Mouse (Mus musculus) B cell, adult 2 months (primary cell): Measurements from ENCODE around the gene Gm3285.

Experiments used
- DNase-seq, 2 experiments: peaks; one replicate each; pipeline ENCODE4 v3.0.0; 2022

Gm3285 gene

DNA sequence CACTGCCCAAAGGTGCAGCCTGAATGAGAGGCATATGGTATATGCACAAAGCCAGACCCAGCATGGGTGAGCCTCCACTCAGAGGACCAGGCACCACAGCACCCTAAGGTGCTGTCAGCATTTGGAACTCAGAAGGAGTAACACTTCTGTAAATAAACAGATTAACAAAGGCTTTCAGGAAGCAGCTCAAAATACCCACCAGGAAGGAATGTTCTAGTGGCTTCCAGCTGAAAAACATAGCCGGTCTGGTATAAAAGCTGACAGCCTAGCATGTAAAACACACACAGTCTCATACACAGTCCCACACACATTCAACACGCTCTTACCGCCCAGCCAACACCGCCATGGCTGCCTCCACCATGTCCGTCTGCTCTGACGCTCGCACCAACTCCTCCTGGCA, at the start of gene Gm3285:
TSS of gene Gm3285 (plus strand) at position 301 of the 400 bp plus-strand sequence.
- DNase-seq: no peak

GRCm38 (mm10) chr10:77814382-77814781, 47.4 kb upstream of the Gm3285 start, which contains the start of gene Gm2696:
Gene Gm2696, plus strand, starts transcription at chr10:77814682.
- no peak for DNase-seq

DNA sequence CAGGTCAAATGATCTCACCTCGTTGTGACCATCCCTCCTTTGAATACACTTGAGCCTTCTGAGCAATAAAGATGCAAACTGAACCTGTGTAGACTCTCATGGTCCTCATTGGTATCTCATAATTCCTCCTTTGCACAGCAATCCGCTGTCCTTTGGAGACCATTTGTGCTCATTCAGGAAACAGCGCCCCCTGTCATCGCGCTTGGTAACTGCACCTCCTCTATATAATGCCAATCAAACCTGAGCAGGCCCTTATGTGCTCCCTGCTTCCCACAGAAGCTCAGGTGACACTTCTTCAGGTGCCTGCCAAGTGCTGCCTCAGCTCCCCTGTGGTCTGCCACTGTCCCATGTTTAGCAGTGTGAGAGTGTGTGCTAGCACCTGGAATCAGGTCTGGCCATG, 46.3 kb upstream of the Gm3285 start:
- peak; percentile 64 to 65 for DNase-seq

DNA sequence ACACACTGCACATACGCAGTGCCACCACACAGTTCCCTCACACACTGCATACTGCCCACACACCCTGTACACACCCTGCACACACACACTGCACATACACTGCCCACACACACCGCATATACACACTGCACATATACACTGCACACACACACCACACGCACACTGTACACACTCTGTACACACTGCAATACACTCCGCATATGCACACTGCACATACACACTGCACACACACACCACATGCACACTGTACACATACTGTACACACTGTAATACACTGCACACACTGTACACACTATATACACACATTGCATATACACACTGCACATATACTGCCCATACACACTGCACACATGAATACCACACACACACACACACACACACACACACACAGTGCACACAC, 43.3 kb upstream of the Gm3285 start:
- no peak for DNase-seq

DNA sequence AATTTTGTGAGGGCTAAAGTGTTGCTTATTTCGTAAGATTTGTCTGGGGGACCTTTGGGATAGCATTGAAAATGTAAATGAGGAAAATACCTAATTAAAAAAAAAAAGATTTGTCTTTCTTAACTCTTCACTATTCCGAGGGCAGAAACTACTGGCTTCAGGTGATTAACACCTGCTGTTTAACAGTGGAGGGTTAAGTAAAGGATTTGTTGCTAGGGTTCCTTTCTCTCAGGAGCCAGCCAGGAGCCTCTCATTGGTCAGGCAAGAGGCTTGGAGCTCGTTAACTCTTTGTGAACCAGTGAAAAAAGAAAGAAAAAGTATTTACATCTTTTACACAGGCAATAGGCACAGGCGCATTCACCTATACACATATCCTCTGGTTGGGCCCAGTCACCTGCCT, 42.6 kb upstream of the Gm3285 start:
- DNase-seq: no peak

- no peak for DNase-seq
These were observed 34.8 kb upstream of the Gm3285 start, which contains the start of gene Krtap10-4 for GRCm38 (mm10) chr10:77826951-77827350. Gene Krtap10-4, minus strand, starts transcription at chr10:77827095.

DNA sequence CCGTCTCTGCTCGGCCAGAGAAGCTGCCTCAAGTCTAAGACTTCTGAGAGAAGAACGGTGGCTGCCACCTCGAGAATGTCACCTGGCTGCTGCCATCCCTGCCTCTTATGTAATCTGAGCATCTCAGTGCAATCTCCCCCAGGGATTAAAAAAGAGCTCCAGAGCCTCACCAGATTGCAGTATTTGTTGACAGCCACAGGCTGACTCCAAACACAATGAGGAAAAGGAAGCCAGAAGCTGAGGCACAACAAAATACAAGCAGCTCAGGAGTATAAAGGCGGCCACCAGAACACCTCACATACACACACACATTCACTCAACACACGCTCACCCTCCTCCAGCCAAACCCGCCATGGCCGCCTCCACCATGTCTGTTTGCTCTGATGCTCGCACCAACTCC, 26.1 kb upstream of the Gm3285 start, which contains the start of gene Krtap10-10:
TSS of gene Krtap10-10 (plus strand) at position 301 of the 400 bp plus-strand sequence.
- DNase-seq: no peak

- no peak for DNase-seq
These were observed 22.8 kb upstream of the Gm3285 start for GRCm38 (mm10) chr10:77839006-77839405.

DNA sequence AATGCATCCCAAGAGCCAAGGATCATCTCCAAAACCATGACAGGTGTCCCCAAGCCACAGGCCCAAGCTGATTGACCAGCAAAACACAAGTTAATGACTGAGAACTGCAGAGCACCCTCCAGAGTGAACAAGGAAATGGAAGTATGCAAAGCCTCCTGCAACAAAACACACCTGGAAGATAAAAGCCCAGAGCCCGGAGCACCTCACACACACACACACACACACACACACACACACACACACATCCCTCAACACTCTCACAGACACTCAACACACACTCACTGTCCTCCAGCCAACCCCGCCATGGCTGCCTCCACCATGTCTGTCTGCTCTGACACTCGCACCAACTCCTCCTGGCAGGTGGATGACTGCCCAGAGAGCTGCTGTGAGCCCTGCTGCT, 15.3 kb upstream of the Gm3285 start, which contains the start of gene Gm36176:
TSS of gene Gm36176 (plus strand) at position 301 of the 400 bp plus-strand sequence.
- DNase-seq: no peak

- no peak for DNase-seq
These were observed 14.8 kb upstream of the Gm3285 start for GRCm38 (mm10) chr10:77846961-77847360.

DNA sequence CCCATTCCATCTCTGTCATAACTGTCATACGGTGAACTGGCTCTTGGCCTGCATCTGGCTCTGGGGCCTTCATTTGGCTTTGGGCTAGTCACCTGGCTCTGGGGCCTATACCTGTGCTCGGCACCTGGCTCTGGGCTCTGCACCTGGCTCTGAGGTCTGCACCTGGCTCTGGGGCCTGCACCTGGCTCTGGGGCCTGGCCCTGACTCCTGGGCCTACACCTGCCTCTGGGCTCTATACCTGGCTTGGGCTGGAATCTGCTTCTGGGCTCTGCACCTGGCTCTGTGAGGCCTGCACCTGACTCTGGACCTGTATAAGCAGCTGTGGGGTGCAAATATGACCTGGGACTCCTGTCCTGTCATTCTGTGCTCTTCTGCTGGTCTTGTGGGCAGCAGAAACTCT, 14.2 kb upstream of the Gm3285 start:
- no peak for DNase-seq

DNA sequence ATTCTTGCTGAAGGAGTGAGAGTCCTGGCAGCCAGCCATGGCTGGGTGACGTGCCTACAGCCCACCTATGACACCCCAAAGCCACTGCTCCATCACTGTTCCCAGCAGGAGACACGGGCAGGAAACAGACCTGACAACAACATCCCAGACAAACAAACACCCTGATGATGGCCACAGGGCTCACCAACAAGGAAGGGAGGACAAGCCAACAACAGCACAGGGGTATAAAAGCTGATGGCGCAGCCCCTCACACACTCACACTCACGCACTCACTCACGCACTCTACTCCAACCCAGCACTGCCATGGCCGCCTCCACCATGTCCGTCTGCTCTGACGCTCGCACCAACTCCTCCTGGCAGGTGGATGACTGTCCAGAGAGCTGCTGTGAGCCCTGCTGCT, 9.2 kb upstream of the Gm3285 start, which contains the start of gene Gm10318:
TSS of gene Gm10318 (plus strand) at position 301 of the 400 bp plus-strand sequence.
- DNase-seq: no peak

DNA sequence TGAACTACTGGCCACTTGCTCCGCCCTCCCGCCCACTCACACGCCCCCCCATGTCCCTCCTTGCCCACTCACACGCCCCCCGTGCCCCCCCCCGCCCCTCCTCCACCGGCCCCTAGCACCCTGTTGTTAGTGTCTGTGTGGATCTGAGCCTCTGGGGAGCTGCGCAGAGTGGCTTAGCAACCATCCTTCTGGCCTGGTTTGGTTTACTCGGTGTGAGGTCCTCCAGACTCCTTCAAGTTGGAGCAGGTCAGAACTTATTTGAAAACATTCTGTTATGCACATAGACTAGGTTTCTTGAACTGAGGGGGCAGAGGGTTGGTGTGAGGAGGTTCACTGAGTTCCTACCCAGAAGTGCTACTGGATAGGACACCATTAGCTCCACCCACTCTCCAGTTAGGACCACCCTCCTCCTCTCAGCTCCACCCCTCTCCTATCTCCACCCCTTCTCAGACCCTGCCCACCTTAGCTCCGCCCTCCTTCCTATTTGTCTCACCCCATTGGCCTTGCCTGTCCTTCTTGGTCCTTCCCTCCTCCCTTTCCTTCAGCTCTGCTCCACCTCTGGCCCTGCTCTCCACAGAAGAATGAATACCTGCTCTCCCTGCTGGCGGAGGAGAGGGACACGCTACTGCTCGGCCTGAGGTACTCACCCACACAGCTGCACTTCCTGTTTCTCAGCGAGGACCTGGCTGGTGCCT, 2.4 kb downstream of the Gm3285 start:
- DNase-seq: peak; percentile 81 to 83

DNA sequence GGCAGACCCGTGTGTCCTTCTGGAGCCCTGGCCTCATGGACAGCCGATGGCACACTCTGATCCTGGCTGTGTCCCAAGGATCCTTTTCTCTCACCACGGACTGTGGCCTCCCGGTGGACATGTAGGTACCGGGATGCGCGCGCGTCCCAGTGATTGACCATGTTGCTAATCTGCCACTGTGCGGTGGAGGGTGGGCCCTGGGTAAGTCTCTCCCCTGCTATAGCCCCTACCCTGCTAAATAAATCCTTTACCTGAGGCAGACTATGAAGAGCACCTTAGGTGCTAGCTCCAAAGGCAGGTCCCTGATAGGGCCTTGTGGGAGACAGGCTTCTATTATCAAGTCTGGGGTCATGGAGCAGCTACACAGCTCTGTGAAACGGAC, 3.0 kb downstream of the Gm3285 start:
- DNase-seq: no peak

DNA sequence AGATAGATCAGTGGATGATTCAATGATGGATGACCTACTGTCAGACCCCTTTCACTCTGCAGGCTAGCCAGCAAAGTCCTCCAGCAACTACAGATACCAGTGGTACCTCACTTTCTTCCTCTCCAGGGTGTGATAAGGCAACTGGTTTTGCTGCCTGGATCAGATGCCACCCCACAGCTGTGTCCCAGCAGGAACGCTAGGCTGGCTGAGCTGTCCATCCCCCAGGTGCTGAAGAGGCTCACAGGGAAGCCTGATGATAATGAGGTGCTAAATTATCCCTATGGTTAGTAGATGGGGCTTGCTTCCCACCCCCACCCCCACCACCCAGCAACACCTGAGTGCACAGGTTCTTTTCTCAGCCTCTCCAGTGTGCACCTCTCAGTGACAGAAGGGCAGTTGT, 5.8 kb downstream of the Gm3285 start:
- DNase-seq: no peak

- DNase-seq: no peak
These were observed 7.9 kb downstream of the Gm3285 start for GRCm38 (mm10) chr10:77869651-77870050.

DNA sequence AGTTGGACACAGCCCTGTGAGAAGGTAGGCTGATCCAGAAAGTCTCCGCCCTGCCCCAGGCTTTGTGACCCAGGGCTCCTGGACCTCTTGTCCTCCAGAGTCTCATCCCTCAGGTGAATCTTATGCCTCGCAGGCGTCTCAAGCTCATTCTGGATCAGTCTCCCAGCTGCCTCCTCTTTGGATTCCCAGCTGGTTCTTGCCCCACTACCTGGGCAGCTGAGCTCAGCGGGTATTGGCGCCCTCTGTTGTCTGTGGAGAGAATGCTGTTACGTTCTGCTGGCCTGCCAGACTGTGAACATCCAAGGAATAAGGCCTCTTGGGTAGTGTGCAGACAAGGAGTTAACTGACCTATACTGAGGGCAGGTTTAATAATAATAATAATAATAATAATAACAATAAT, 17.2 kb downstream of the Gm3285 start:
- DNase-seq: peak; percentile 21 to 31

GRCm38 (mm10) chr10:77880305-77880704, 18.5 kb downstream of the Gm3285 start:
- no peak for DNase-seq

DNA sequence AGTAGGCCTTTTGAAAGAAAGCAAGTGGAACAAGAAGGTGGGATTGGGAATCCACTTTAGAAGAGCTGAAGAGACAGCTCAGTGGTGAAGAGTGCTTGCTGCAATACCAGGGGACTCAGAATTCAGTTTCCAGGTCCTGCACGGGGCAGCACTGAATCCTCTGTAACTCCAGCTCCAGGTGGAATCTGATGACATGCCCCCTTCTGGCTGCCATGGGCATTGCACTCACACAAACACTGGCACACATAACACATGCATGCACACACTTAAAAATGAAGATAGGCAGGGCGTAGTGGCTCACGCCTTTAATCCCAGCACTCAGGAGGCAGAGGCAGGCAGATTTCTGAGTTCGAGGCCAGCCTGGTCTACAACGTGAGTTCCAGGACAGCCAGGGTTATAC, 20.8 kb downstream of the Gm3285 start:
- DNase-seq: no peak

DNA sequence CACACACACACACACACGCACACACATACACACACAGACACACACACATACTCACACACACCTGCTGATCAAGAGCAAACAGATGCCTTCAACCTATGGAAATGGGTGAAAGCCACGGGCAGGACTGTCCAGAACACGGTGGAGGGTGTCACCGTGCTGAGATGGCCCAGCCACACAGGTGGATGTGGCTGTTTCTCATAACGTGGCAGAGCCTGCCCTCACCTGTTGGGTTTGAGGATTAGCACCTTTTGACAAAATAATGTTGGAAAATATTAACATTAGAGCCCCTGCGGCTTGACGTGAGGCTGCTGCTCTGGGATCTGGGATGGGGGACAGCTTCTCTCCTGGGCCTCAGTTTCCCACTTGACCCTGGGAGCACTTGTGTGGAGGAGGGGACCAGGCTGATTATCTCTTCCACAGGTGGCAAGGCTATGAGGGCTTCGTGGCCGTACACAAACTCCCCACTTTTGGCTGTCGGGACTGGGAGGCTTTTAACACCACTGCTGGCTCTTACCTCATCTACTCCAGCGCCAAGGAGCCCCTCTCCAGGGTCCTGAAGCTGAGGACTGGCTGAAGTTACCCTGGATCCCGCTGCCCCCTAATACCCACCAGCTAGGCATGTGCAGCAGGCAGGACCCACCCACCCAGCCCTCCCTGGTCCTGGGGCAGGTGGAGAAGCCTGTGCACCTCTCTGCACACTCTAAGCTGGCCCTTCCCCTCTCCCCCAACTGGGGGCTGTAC, 24.4 kb downstream of the Gm3285 start:
- no peak for DNase-seq

DNA sequence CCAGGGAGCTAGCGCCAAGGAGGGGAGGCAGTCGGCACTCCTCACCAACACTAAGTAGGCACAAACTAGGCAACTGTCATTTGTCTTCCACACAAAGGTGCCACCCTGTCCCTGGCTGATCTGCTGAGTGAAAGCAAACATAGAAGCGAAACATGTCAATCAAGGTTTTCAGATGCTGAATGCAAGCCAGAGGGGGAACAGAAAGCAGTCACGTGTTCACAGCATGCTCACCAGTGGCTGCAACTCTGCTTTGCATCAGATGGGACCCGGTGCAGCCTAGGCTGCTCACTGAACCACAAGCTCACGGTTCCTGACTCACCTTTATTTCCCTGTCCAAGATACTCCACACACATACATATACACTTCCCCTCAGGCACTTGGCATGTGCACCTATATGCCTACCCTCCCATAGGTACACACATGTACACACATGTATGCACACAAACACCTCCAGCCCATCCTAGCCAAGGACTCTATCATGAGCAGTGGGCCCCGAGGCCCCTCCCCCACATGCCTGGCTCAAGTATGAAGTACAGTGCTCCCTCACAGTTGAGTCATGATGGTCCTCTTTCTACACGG, 29.3 kb downstream of the Gm3285 start:
- peak in 1 of 2 experiments; percentile 18 for DNase-seq

DNA sequence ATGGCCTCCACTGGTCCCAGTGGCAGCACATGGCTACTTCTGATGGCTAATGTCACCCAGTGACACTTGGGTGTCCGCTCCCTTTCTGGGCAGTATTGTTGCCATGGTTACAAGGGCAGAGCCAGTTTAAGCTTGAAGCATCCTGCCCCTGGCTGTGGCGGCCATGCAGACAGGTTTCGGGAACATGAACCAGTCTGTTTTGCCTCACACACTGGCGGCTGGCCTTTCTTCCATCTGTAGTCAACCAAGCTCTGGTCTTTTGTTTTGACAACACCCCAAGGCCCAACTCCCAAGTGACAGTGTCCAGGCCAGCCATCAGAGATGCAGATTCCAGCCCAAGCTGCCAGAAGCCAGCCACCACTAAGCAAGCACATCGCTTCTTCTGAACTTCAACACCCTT, 33.8 kb downstream of the Gm3285 start:
- DNase-seq: no peak

DNA sequence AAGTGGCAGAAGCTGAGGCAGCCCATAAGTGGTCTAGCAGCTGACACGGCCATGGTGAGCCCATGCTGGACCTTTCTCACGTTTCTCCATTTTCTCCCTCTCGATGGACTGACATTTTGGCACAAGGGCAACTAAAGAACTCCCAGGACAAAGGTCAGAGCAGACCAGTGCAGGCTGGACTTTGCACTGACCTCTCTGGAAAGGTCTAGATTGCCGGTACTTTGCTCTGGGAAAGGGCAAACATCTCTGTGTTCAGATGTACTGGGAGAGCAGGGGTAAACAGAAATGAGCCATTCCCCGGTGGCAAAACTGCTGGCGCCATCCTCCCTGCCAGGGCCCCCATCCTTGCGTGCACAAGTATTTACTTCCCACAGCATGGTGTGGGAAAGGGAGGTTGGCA, 38.4 kb downstream of the Gm3285 start:
- no peak for DNase-seq
